Mouse (Mus musculus) CH12.LX (cell line): ENCODE results near the gene A630001G21Rik.

Experiments
- CHD1 ChIP-seq: IDR thresholded peaks from 2 replicates; pipeline ENCODE4 v1.6.1; 2012; ENCODE audit warnings: low read depth, low read length, improper control_type of control experiment, inconsistent platforms
- CTCF ChIP-seq, 2 experiments: IDR thresholded peaks in 1 of 2; conservative IDR thresholded peaks in 1 of 2; 2 replicates each; pipeline ENCODE4 v1.5.1; 2011 to 2012; ENCODE audit warnings: low read depth in 2 of 2, low read length in 2 of 2, improper control_type of control experiment in 1 of 2, inconsistent platforms in 1 of 2, mild to moderate bottlenecking in 1 of 2, moderate library complexity in 1 of 2
- ETS1 ChIP-seq: conservative IDR thresholded peaks from 2 replicates; pipeline ENCODE4 v1.6.1; 2012; ENCODE audit warnings: low read depth, mild to moderate bottlenecking, inconsistent platforms, low read length, improper control_type of control experiment, moderate library complexity
- MAX ChIP-seq: IDR thresholded peaks from 2 replicates; pipeline ENCODE4 v1.6.1; 2011; ENCODE audit warnings: low read length, improper control_type of control experiment
- NELFE ChIP-seq: IDR thresholded peaks from 2 replicates; pipeline ENCODE4 v1.6.1; 2011; ENCODE audit warnings: low read depth, low read length, improper control_type of control experiment
- POLR2A ChIP-seq: IDR thresholded peaks from 2 replicates; pipeline ENCODE4 v1.6.1; 2011; ENCODE audit warnings: low read depth, mild to moderate bottlenecking, improper control_type of control experiment, low read length
- POLR2AphosphoS2 ChIP-seq: IDR thresholded peaks from 2 replicates; pipeline ENCODE4 v1.6.1; 2011; ENCODE audit warnings: low read depth, low read length, improper control_type of control experiment
- RCOR1 ChIP-seq: conservative IDR thresholded peaks from 2 replicates; pipeline ENCODE4 v1.6.1; 2012; ENCODE audit warnings: low read depth, mild to moderate bottlenecking, inconsistent platforms, low read length, improper control_type of control experiment

GRCm38 (mm10) chr1:85791476-85791875 is 13.0 kb upstream of the A630001G21Rik start:
- TF ChIP-seq NELFE (no peak), MAX (no peak), CHD1 (no peak), CTCF (conservative IDR thresholded peaks at IDR 0.05 in 1 of 2, IDR thresholded peaks at IDR 0.05 in 1 of 2; ENCODE audit: low read depth in 2 of 2, low read length in 2 of 2) (no peak), RCOR1 (no peak), ETS1 (no peak), POLR2A (no peak), POLR2AphosphoS2 (no peak)
